Mouse (Mus musculus): ENCODE data around the gene Sirt3.
"Not testable (repeated sequence)": the region's sequence is repeated elsewhere in the genome, so short reads cannot be mapped to it uniquely, and the experiment has no call there.

Sirt3 gene

DNA sequence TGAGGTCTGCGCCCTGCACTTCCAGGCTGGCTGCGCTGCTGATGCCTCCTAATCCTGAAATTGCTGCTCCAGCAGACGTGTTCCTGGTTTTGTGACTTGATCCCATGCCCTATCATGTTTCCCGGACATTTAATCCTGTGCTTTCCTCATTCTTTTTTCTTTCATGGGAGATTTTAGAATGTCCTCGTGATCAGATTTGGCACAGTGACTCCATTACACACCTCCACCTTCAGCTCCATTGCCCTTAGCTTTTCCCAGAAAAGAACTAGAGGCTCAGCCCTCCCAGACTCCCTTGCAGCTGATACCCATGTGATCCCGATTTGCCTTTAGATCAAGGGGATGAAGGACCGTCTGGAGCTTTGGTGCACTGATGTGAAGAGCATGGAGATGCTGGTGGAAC lies 15.8 kb upstream of the Sirt3 start:
- no peak for DNase-seq (ENCODE audit: low spot score in 2 of 2)

DNA sequence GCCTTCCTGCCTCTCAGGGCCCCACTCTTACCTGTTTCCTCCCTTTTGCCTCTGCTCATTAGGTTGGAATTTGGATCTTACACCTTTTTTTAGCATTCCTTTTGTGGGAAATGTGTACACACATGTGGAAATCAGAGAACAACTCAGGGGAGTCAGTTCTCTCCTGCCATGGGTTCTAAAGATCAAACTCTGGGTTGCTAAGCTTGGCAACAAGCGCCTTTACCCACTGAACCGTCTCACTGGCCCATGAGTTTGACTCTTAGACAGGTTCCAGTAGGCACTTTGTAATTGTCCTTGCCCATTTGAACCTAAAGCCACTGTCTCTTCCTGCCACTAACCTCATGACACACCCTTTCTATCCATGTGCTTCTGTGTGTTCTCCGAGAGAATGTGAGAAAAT lies 12.5 kb upstream of the Sirt3 start:
- DNase-seq (ENCODE audit: low spot score in 2 of 2) = no peak

DNA sequence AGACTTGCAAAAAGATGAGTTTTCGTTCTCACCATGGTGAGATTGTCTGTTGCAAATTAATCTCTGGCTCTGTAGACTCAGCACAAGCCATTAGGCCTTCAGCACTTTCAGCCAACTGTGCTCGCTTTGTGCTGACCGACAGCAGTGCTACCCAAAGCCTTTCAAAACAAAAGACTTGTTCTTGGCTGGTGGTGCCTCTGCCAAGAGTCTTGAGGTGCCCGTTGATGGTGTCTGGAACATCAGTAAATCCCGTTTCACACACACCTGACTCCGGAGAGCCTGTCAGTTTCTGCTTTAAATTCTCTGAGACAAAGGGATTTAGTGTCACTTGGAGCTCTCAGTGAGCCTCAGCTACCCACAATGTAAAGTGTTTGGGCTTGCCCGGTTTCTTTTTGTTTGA lies 11.9 kb upstream of the Sirt3 start:
- no peak for DNase-seq (ENCODE audit: low spot score in 2 of 2)

DNA sequence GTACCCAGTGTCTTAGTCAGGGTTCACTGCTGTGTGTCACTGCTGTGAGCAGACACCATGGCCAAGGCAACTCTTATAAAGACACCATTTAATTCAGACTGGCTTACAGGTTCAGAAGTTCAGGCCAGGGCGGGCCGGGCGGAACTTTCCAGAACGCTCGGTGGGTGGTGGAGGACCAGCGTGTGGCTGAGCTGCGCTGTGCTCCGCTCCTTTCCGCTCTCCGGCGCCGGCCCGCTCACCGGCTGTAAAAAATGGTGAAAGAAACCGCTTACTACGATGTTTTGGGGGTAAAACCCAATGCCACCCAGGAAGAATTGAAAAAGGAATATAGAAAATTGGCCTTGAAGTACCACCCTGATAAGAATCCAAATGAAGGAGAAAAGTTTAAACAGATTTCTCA lies 8.5 kb upstream of the Sirt3 start:
- DNase-seq (ENCODE audit: low spot score in 2 of 2) = not testable (repeated sequence)

DNA sequence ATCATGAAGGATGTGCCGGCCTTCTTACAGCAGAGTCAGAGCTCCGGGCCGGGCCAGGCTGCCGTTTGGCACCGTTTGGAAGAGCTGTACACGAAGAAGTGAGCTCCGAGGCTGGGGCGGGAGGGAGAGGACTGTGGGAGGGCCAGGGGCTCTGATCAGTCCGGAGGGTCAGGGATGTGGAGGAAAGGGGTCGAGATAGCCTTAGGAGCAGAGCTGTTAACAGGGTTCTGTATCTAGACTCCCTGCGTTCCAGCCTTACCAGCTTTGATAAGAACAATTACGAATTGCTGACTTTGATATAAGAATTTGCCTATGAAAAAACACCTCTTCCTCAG lies 327 bp upstream of the Sirt3 start:
- DNase-seq (ENCODE audit: low spot score in 2 of 2) = no peak

DNA sequence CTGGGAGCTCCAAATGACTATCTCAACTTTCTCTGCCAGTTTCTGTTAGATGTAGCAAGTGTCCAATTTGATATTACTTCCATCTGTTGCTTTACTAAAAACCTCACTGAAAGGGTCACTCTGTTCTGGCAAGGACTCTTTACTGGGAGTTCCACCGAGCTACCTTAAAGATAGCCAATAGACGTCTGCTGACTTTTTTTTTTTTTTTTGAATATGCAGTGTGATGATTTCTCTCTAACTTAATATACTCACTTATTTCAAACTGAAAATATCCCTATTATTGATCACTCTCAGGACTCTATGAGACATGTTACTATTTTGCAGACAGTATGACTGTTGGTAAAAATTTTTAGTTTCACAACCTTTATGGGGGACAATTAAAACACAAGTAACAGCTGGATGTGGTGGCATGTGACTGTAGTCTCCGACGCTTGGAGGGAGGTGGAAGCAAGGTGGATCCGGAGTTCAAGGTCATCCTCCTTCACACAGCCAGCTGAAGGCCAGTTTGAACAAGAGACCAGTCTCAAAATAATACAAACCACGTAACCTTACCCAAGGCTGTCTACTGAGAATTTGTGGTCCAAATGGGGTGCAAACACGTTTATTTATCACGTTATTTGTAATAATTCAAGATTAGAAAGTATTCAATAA lies 1.1 kb downstream of the Sirt3 start:
- no peak for DNase-seq (ENCODE audit: low spot score in 2 of 2)

DNA sequence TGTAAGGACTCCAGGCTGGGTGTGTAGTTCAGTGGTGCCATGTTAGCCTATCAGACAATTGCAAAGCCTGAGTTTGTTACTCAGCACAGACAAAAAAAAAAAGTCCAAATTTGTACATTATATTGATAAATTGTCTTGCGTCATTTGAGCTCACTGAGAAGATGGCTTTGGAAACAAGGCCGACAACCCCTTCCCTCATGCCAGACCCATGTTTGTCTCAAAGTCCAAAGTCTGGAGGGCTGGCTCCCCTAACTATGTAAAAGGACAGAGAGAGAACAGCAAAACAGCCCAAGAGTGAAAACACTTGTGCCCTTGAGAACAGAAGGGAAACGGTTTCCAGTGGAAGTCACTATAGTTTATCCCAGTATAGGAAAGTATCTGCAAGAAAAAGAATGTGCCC lies 1.7 kb downstream of the Sirt3 start:
- DNase-seq (ENCODE audit: low spot score in 2 of 2) = no peak

DNA sequence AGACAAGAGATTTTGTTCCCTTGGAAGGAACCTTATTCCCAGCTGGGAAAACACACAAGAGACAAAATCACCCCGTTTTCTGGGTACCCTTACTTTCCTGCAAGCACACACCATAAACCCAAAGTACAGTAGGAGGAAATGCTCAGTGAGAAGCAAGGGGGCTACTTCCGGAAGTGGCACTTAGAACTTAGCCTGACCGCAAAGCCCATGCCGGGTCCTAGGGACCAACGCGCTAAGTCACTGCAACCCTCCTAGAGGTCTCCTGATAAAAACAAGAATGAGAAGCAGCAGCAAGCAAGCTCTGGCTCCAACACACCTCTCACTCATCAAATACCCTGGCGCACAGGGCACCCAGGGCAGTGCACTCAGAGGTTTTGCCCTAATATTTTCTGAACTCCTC lies 2.8 kb downstream of the Sirt3 start:
- DNase-seq (ENCODE audit: low spot score in 2 of 2) = no peak

DNA sequence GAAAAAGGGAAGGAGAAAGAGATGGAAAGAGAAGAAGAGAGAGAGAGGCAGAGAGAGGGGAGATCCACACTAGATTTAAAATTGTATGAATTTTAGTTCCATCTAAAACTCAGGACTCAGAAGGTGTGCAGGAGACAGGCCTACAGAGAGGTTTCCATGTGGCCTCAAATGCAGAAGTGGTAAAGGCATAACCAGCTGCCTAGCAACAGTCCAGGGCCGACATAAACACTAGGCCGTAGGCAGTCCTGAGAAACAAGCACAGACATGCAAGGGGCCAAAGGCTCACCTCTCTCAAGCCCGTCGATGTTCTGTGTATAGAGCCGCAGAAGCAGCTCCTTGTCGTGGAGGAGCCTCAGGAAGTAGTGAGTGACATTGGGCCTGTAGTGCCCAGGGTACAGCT lies 4.7 kb downstream of the Sirt3 start:
- no peak for DNase-seq (ENCODE audit: low spot score in 2 of 2)

DNA sequence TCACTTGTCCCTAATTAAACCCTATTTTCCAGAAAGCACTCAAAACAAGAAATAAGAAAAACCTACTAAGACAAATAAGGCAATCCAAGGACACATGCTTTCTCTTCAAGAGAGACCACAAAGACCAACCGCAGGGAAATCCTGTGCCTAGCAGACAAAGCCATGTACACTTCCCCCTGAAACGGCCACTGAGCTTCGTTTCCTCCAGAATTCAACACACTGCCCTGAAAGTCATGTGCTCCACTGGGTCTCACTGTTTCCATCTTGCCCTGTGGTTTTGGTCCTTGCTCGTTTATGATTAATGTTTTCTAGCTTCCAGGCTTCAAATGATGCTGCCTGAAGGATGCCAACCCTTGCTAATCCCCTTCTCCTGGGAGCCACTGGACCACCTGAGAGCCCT lies 7.9 kb downstream of the Sirt3 start:
- no peak for DNase-seq (ENCODE audit: low spot score in 2 of 2)

DNA sequence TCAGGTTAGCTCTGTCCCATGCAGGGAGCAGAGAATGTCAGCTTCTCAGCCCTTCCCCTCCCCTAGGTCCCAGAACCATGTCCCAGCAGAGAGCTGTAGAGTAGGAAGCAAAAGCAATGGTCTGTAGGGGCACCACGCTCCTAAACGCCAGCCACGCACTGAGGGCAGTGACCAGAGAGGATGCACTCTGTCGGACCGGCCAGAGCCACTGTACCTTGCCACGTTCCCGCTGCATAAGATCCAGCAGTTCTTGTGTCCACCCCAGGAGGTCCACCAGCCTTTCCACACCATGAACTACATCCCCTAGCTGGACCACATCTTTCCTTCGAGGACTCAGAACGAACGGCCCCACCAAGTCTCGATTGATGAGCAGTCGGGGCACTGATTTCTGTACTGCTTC lies 17.3 kb downstream of the Sirt3 start:
- no peak for DNase-seq (ENCODE audit: low spot score in 2 of 2)

DNA sequence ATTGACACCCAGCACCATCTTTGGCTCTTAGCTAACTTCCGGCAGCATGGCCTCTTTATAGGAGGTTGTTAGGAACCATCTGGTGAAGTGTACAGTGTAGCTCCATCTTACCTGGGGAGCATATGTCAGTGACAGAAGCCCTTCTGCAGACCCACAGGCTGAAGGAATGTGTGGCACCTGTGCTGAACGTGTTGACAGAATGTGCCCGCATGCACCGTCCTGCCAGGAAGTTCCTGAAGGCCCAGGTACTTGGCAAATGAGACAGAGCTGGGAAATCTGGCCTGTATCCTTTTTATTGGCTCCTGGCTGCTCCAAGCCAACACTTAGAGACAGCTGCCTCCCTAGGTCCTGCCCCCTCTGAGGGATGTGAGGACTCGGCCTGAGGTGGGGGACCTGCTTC lies 21.4 kb downstream of the Sirt3 start:
- DNase-seq (ENCODE audit: low spot score in 2 of 2) = no peak

DNA sequence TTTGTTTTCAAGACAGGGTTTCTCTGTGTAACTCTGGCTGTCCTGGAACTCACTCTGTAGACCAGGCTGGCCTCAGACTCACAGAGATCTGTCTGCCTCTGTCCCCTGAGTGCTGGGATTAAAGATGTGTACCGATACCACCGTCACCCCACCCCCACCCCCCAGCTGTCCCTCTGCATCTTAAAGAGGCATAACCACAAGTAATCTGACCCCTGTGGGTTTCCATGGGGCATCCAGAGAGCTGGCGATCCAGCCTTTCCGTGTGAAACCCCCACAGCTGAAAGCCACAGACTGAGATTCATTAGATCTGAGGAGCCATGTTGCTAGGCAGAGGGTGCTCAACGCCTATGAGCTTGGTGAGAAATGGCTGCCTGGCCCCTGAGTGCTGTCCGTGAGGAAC lies 22.1 kb downstream of the Sirt3 start:
- no peak for DNase-seq (ENCODE audit: low spot score in 2 of 2)

DNA sequence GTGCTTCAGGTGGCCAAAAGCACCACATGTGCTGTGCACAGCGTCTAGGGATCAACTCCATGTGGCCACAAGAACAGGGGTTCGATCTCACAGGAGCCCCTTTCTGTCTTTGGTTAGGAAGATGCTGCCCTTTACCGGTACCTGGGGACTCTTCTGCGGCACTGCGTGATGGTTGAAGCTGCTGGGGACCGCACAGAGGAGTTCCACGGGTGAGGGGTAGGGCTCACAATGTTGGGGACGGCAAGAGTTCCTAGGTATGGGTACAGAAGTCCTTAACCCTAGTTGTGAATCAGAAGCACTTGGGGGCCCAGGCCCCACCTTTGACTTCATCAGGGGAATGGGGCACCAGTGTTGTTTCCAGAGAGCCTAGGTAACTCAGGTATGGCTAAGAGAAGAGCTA lies 23.4 kb downstream of the Sirt3 start:
- no peak for DNase-seq (ENCODE audit: low spot score in 2 of 2)

DNA sequence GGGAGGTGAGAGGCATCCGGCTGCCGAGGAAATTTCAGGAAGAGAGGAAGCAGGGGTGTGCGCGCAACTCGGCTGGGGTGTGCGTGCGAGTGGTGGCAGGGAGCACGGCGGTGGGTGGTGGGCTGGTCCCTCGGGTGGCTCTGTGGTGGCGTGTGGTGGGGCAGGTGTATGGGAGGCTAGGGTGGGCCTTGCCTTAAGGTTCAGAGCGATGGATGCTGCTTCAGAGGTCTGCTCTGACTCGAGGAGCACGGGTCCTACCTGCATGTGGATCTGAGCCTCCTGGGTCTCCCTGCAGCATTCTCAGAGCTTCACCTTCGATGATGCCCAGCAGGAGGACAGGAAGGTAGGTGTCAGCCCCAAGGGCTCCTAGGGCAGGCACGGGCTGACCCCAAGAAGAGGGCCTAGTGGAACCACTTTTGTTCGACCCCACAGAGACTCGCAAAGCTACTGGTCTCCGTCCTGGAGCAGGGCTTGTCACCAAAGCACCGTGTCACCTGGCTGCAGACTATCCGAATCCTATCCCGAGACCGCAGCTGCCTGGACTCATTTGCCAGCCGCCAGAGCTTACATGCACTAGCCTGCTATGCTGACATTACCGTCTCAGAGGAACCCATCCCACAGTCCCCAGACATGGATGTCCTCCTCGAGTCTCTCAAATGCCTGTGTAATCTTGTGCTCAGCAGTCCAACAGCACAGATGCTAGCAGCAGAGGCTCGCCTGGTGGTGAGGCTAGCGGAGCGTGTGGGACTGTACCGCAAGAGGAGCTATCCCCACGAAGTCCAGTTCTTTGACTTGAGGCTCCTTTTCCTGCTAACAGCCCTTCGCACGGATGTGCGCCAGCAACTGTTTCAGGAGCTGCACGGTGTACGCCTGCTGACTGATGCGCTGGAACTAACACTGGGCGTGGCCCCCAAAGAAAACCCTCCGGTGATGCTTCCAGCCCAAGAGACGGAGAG lies 24.3 kb downstream of the Sirt3 start, which contains the start of gene Bet1l:
Gene Bet1l, minus strand, starts transcription at position 28 of the 956 bp plus-strand sequence.
- peak in 1 of 2 experiments; percentile 40 for DNase-seq (ENCODE audit: low spot score in 2 of 2)

DNA sequence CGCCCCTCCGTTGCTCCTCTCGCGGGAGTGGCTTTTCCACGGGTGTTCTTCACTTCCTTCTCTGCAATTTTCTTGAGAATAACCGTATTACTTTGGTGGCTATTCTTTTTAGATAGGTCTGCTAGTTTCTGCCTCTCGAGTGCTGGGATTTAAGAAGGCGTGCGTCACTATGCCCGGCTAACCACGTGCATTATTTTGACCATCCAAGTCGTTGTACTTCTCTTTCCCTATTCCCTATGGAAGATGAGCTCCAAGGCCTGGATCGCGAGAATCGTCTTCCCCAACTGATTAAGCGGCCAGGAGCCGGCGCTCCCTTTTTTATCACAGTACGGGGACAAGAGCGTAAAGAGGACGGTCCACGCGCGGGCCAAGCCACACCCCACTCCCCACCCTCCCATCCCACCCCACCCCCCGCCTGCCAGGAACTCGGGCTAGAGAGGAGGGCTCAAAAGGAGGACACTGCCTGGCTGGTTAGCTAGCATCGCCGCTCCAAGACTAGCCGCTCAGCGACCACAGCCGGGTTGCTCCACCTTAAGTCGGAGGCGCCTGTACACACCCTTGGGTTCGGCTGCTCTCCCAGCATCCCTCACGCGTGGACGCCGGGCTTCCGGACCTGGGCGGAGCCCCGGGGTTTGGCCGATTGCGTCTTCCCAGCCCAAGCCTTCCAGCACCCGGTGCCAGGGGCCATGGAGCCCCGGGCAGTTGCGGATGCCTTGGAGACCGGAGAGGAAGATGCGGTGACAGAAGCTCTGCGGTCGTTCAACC lies 25.1 kb downstream of the Sirt3 start, which contains the start of gene Ric8a:
Gene Ric8a, plus strand, starts transcription at position 173 of the 765 bp plus-strand sequence.
- DNase-seq (ENCODE audit: low spot score in 2 of 2) = peak; percentile 65 to 89

DNA sequence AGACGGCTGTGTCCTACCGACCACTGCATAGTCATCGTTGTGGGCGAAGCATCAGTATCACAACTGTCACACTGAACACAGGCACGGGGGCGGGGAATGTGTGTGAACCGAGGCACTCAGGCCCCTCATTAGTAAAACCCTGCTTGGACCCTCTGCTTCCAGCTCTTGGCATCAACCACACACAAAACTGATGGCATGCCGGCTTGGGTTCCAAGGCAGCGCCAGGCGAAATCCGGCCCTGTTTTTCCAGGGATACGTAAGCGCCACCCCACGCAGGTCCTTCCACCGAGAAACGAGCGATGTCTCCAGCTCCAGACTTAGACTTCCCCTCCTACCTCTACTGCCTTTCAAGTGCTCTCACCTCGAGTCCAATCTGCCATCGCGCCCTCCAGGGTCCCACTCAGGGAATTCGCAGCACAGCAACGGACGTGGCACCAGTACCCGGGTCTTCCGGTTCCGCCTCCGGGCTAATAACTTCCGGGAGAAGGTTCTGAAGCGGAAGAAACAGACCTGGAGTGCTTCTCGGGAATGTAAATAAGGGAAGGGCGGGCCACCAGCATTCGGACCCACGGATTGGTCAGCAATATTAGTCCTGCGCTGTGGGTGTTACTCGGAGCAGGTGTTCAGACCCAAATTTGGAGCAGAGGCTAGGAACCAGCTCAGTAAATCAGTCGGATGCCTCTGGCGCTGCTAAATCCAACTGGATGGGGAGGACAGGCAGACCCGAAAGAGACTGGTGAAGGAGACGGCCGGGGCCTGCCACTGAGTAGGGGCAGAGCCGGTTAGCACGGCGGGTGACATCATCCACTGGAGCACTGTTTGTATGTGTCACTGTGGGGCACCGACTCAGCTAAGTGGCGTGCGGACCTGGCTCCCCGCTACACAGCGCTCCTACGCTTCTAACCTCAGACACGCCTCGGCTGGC lies 26.0 kb downstream of the Sirt3 start, which contains the start of gene Gm45785:
Gene Gm45785, minus strand, starts transcription at position 472 of the 925 bp plus-strand sequence.
- peak; percentile 83 to 91 for DNase-seq (ENCODE audit: low spot score in 2 of 2)

DNA sequence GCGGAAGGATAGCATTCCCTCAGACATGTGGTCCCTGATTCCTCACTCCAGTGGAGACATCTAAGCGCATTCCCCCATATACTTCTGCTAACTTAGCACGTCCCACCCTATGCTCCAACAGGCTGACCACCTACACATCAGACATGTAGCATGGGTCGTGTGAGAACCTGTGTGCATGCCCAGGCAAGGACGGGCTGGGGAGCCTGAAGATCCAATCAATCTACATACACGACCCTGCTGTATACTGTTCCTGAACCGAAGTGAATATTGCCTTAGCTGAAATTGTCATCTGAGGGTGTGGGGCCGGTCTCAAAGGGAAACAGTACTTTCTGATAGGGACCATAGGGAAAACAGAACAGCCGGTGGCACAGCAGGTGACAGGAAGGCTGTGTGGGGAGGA lies 26.9 kb downstream of the Sirt3 start:
- no peak for DNase-seq (ENCODE audit: low spot score in 2 of 2)

DNA sequence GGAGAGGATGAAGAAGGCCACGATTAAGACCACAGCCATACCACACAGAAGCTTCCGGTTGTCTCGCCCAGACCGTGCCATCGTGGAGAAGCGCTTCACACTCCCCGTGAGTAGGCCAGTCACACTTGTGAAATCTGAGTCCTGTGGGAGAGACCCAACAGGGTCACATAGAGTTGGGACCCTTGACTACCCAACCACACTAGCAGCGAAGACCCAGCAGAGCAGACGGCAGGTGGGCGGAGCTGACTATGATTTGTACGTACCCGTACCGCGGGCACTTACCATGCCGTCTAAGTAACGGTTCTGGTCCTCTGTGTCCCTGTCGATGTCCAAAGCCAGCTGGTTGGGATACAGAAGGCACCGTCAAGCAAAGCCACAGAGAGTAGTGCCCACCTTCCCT lies 27.6 kb downstream of the Sirt3 start:
- no peak for DNase-seq (ENCODE audit: low spot score in 2 of 2)

DNA sequence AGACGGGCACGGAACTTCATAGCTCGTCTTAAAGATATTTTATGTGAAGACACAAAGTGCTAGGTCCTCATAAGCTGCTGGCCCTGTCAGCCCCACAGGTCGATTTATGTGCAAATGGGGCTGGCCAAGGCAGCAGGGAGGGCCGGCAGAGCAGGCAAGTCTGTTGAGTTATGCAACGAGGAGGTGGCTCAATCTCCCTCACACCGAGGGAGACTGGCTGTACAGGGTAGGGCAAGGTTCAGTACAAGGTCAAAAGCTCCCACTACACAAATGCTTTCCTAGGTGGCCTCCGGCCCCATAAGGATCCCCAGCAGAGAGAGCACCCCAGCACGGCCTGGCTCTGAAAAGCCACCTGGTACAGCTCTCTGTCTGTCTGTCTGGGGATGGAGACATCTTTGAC lies 28.7 kb downstream of the Sirt3 start:
- DNase-seq (ENCODE audit: low spot score in 2 of 2) = no peak

DNA sequence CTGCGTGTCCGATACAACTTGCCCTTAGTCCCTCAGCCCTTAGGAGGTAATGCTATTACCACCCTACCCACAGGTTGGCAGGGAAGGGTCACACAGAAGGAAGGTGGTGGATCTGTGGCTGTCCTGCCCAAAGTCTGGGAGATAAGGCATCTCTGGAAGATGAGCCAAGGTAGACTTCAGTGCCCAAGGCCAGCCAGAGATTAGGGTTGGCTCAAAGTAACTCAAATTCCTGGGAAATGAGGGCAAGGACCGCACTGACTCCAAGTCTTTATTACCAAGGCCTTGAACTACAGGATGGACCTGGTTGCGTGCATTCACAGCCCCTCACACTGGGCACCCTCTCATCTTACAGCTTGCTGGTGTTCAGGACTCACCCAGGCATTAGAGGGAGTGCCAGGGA lies 30.2 kb downstream of the Sirt3 start:
- DNase-seq (ENCODE audit: low spot score in 2 of 2) = no peak
